Mouse (Mus musculus) kidney, adult 2 months (tissue): ENCODE data around the gene Ptpru. TPM values are rescaled to one million over a fixed set of nuclear protein-coding genes. Genes with fewer than 3 reads are reported as not detected.

Experiments used
- DNase-seq: peaks from one replicate; pipeline ENCODE4 v3.0.0; 2021
- H3K27ac ChIP-seq: fragments of 200-500 bp; 2 replicates; pipeline ENCODE4 v1.5.1; 2012; ENCODE audit warnings: low read depth, low read length, control low read depth, inconsistent platforms; ENCODE audit not compliant: insufficient read depth
- H3K27me3 ChIP-seq: fragments of 200-500 bp; replicated peaks from 2 replicates; pipeline ENCODE4 v1.6.1; 2012; ENCODE audit warnings: mild to moderate bottlenecking, moderate library complexity, low read length, inconsistent platforms; ENCODE audit not compliant: control insufficient read depth, insufficient read depth
- H3K36me3 ChIP-seq: fragments of 200-500 bp; 2 replicates; pipeline ENCODE4 v1.6.1; 2012; ENCODE audit warnings: mild to moderate bottlenecking, moderate library complexity, low read length, inconsistent platforms; ENCODE audit not compliant: control insufficient read depth, insufficient read depth
- H3K4me1 ChIP-seq: fragments of 200-500 bp; 2 replicates; pipeline ENCODE4 v1.6.1; 2011; ENCODE audit warnings: low read length; ENCODE audit not compliant: control insufficient read depth, insufficient read depth
- H3K4me3 ChIP-seq: fragments of 200-500 bp; 2 replicates; pipeline ENCODE4 v1.5.1; 2011; ENCODE audit warnings: mild to moderate bottlenecking, low read depth, low read length, control low read depth; ENCODE audit not compliant: insufficient read depth
- CTCF ChIP-seq: fragments of 200-500 bp; conservative IDR thresholded peaks from 2 replicates; pipeline ENCODE4 v1.5.1; 2011; ENCODE audit warnings: low read depth, mild to moderate bottlenecking, control low read depth, low read length, moderate library complexity, mixed read lengths; ENCODE audit not compliant: insufficient read depth, insufficient read length
- POLR2A ChIP-seq: fragments of 200-500 bp; IDR thresholded peaks from one replicate; pipeline ENCODE4 v1.6.1; 2011; ENCODE audit warnings: low read depth, low read length, control low read depth
- WGBS: fragments of 180-500 bp; shearing (Covaris S2); methylation state at CpG from one replicate; pipeline ENCODE4 v1.1.7; 2018; 5-methylcytosine and 5-hydroxymethylcytosine counted together
- polyA plus RNA-seq: library from polyadenylated mRNA; depleted of rRNA; stranded (reverse); fragments of >200 nt; gene quantifications from 2 replicates; pipeline ENCODE4 v1.2.3, GENCODE M21; 2012

Gene Ptpru
- polyA plus RNA-seq, 1 experiment: 19.5 TPM

- H3K27me3 ChIP-seq: no peaks in the 10 kb centered on the region
- no peaks in the 10 kb centered on the region for H3K36me3 ChIP-seq
- under 1% methylated on average over 11 of the region's 11 CpGs for WGBS
These were observed 36.5 kb upstream of the Ptpru start for GRCm38 (mm10) chr4:131874567-131874966.

GRCm38 (mm10) chr4:131874169-131874536, 36.1 kb upstream of the Ptpru start:
- Histone ChIP-seq H3K27me3 (no peaks in the 10 kb centered on the region), H3K4me1 (peaks cover 27% of the 10 kb centered on the region), H3K27ac (peak overlapping the region; percentile 94), H3K36me3 (no peaks in the 10 kb centered on the region), H3K4me3 (peak overlapping the region; percentile 90)
- no peak for TF ChIP-seq POLR2A
- TF ChIP-seq CTCF: no peak
- no peak for DNase-seq
- WGBS: 0% methylated on average over 20 of the region's 20 CpGs

More at GRCm38 (mm10) chr4:131874567-131874966, 36.5 kb upstream of the Ptpru start:
- peak overlapping the region; percentile 90 for H3K4me3 ChIP-seq
- H3K27ac ChIP-seq: peak overlapping the region; percentile 94
- H3K4me1 ChIP-seq: peaks cover 31% of the 10 kb centered on the region
- no peak for DNase-seq
- TF ChIP-seq POLR2A (no peak), CTCF (no peak)

- peak within 1 kb of the TSS; percentile 90 for H3K4me3 ChIP-seq
- H3K27me3 ChIP-seq: no peaks in the 10 kb centered on the region
- TF ChIP-seq POLR2A (peak; percentile 79), CTCF (no peak)
- peak; percentile 97 for DNase-seq
- H3K36me3 ChIP-seq: no peaks in the 10 kb centered on the region
- 1% methylated on average over 107 of the region's 116 CpGs for WGBS
- H3K4me1 ChIP-seq: peaks cover 23% of the 10 kb centered on the region
- H3K27ac ChIP-seq: peak within 1 kb of the TSS; percentile 94
These were observed 35.4 kb upstream of the Ptpru start, which contains the start of gene Srsf4 for GRCm38 (mm10) chr4:131873293-131874168. TSS of gene Srsf4 (plus strand) at chr4:131873617.

- 5% methylated on average over 11 of the region's 11 CpGs for WGBS
- no peaks in the 10 kb centered on the region for H3K27me3 ChIP-seq
- no peak for TF ChIP-seq CTCF
- no peak for TF ChIP-seq POLR2A
- DNase-seq: no peak
- H3K4me3 ChIP-seq: peak overlapping the region; percentile 43
- peaks cover 17% of the 10 kb centered on the region for H3K4me1 ChIP-seq
- peak overlapping the region; percentile 74 for H3K27ac ChIP-seq
- H3K36me3 ChIP-seq: no peaks in the 10 kb centered on the region
These were observed 34.7 kb upstream of the Ptpru start for GRCm38 (mm10) chr4:131872672-131873292.

GRCm38 (mm10) chr4:131861341-131861739, 23.3 kb upstream of the Ptpru start:
- TF ChIP-seq CTCF: no peak
- TF ChIP-seq POLR2A: no peak

GRCm38 (mm10) chr4:131860492-131861340, 22.6 kb upstream of the Ptpru start:
- H3K4me1 ChIP-seq: no peaks in the 10 kb centered on the region
- H3K36me3 ChIP-seq: no peaks in the 10 kb centered on the region
- H3K27me3 ChIP-seq: no peaks in the 10 kb centered on the region
- H3K27ac ChIP-seq: no peak overlapping the region
- 44% methylated on average over 15 of the region's 15 CpGs for WGBS
- peak; percentile 86 for DNase-seq
- TF ChIP-seq CTCF (peak; percentile 99), POLR2A (no peak)
- no peak overlapping the region for H3K4me3 ChIP-seq

More at GRCm38 (mm10) chr4:131861341-131861739, 23.3 kb upstream of the Ptpru start:
- no peak overlapping the region for H3K4me3 ChIP-seq
- 61% methylated on average over 4 of the region's 4 CpGs for WGBS
- H3K36me3 ChIP-seq: no peaks in the 10 kb centered on the region
- H3K27me3 ChIP-seq: no peaks in the 10 kb centered on the region
- H3K27ac ChIP-seq: no peak overlapping the region
- no peaks in the 10 kb centered on the region for H3K4me1 ChIP-seq
- DNase-seq: no peak
